Comparison of ENCODE assay signal across 23 mouse cellular contexts in genomic region chr1:152490842-152491241, GRCm38 (mm10).
DNase-seq lines count a peak whose midpoint lies in the region; ATAC-seq lines count a peak whose summit lies in the region.
"Had no signal": no experiment of that assay in that cellular context is flagged by ENCODE, and none has a peak within 500 bp of the region (broad histone marks: within the 10 kb centered on the region; RNA-seq: fewer than 3 reads in every experiment).

No protein-coding gene starts in this region.

- DNase-seq in kidney, adult 18-20 months, result peak; percentile 36
- peak; percentile 69 for DNase-seq in kidney, adult 9 months
- DNase-seq in kidney, postnatal 14 days, result peak; percentile 52
- DNase-seq in neural tube, embryonic 10.5 days (ENCODE audit: extremely low spot score, low spot score), result no peak
- DNase-seq in left cerebral cortex, adult 18-20 months (ENCODE audit: low spot score in 2 of 2), result no peak
- DNase-seq: adrenal gland, adult 2 months; adrenal gland, postnatal 14 days; cerebellum, adult 11 months; cerebellum, adult 2 months; cerebellum, adult 9-11 months; cerebellum, postnatal 25 days; gastrocnemius, postnatal 25 days; heart, adult 2 months had no signal

- H3K9me3 ChIP-seq in kidney, embryonic 15.5 days (replicated peaks), result no peaks in the 10 kb centered on the region
- H3K9me3 ChIP-seq: embryonic facial prominence, embryonic 12.5 days; embryonic facial prominence, embryonic 15.5 days; forebrain, embryonic 12.5 days; forebrain, embryonic 15.5 days; heart, embryonic 10.5 days; hindbrain, embryonic 10.5 days; hindbrain, embryonic 13.5 days had no signal

- H3K9ac ChIP-seq in kidney, embryonic 15.5 days, result no peak overlapping the region
- H3K9ac ChIP-seq: embryonic facial prominence, embryonic 12.5 days; embryonic facial prominence, embryonic 15.5 days; forebrain, embryonic 12.5 days; forebrain, embryonic 15.5 days; hindbrain, embryonic 13.5 days had no signal

- H3K27me3 ChIP-seq in kidney, embryonic 15.5 days, result no peaks in the 10 kb centered on the region
- H3K27me3 ChIP-seq: embryonic facial prominence, embryonic 12.5 days; embryonic facial prominence, embryonic 15.5 days; forebrain, embryonic 12.5 days; forebrain, embryonic 15.5 days; hindbrain, embryonic 13.5 days had no signal

- no peak for ATAC-seq in kidney, embryonic 15.5 days (replicated peaks; ENCODE audit: low FRiP score)
- ATAC-seq: CD4-positive, CD25-positive, alpha-beta regulatory T cell, adult 4 months; forebrain, embryonic 15.5 days; hindbrain, embryonic 16.5 days had no signal

- H3K4me2 ChIP-seq in kidney, embryonic 15.5 days, result no peak overlapping the region
- H3K4me2 ChIP-seq: embryonic facial prominence, embryonic 12.5 days; embryonic facial prominence, embryonic 15.5 days; forebrain, embryonic 12.5 days; forebrain, embryonic 15.5 days; hindbrain, embryonic 13.5 days had no signal

- 86% methylated on average over 1 of the region's 1 CpGs for WGBS in kidney, embryonic 15.5 days

- H3K4me3 ChIP-seq in kidney, embryonic 15.5 days (replicated peaks), result no peak overlapping the region
- H3K4me3 ChIP-seq: embryonic facial prominence, embryonic 12.5 days; embryonic facial prominence, embryonic 15.5 days; forebrain, embryonic 12.5 days; forebrain, embryonic 15.5 days; heart, adult 2 months; heart, embryonic 10.5 days; hindbrain, embryonic 10.5 days; hindbrain, embryonic 13.5 days had no signal

- no peak overlapping the region for H3K27ac ChIP-seq in kidney, embryonic 15.5 days
- H3K27ac ChIP-seq: embryonic facial prominence, embryonic 12.5 days; embryonic facial prominence, embryonic 15.5 days; forebrain, embryonic 12.5 days; forebrain, embryonic 15.5 days; heart, adult 2 months; heart, embryonic 10.5 days; hindbrain, embryonic 10.5 days; hindbrain, embryonic 13.5 days had no signal

- no peaks in the 10 kb centered on the region for H3K36me3 ChIP-seq in kidney, embryonic 15.5 days
- H3K36me3 ChIP-seq: embryonic facial prominence, embryonic 12.5 days; embryonic facial prominence, embryonic 15.5 days; forebrain, embryonic 12.5 days; forebrain, embryonic 15.5 days; hindbrain, embryonic 10.5 days; hindbrain, embryonic 13.5 days had no signal

- H3K4me1 ChIP-seq in kidney, embryonic 15.5 days, result no peaks in the 10 kb centered on the region
- H3K4me1 ChIP-seq: embryonic facial prominence, embryonic 12.5 days; embryonic facial prominence, embryonic 15.5 days; forebrain, embryonic 12.5 days; forebrain, embryonic 15.5 days; heart, embryonic 10.5 days; hindbrain, embryonic 10.5 days; hindbrain, embryonic 13.5 days had no signal

Comparison
In these comparisons a context has a peak if more than half of its experiments do, and no peak if none do; other contexts are left out.
1. DNase-seq: peak in kidney, adult 18-20 months (single experiment), kidney, adult 9 months (single experiment) and kidney, postnatal 14 days (single experiment); none in neural tube, embryonic 10.5 days (single experiment) and left cerebral cortex, adult 18-20 months (0 of 2).